Mouse (Mus musculus) liver, adult 2 months (tissue): ENCODE data around the gene Cap1.

Source experiments
- CTCF ChIP-seq: fragments of 200-500 bp; IDR thresholded peaks from 2 replicates; pipeline ENCODE4 v1.5.1; 2011; ENCODE audit warnings: low read depth, low read length, control low read depth
- POLR2A ChIP-seq: fragments of 200-500 bp; IDR thresholded peaks from 2 replicates; pipeline ENCODE4 v1.6.1; 2011; ENCODE audit warnings: low read length, control low read depth; ENCODE audit not compliant: insufficient read depth; ENCODE audit errors: extremely low read depth

GRCm38 (mm10) chr4:122914186-122914585 is 28.3 kb upstream of the Cap1 start:
- TF ChIP-seq POLR2A (no peak), CTCF (no peak)
